Mouse (Mus musculus) lung, embryonic 15.5 days (tissue): ENCODE results near the gene Elp5. TPM values are rescaled to one million over a fixed set of nuclear protein-coding genes. Genes with fewer than 3 reads are reported as not detected.

Experiments
- ATAC-seq: fragments of 200-750 bp; cut with Nextera tagmentation; 2 replicates; pipeline ENCODE4 v1.8.0; 2017; ENCODE audit warnings: moderate number of reproducible peaks, borderline replicate concordance; ENCODE audit not compliant: low FRiP score, low TSS enrichment; ENCODE audit errors: extremely low read depth
- H3K27ac ChIP-seq: fragments of 300-500 bp; sonication (generic); 2 replicates; pipeline ENCODE4 v1.5.1; 2015; ENCODE audit warnings: moderate library complexity, mild to moderate bottlenecking, inconsistent platforms
- H3K27me3 ChIP-seq: fragments of 300-500 bp; sonication (generic); 2 replicates; pipeline ENCODE4 v1.6.1; 2015; ENCODE audit warnings: inconsistent platforms
- H3K36me3 ChIP-seq: fragments of 300-500 bp; sonication (generic); 2 replicates; pipeline ENCODE4 v1.6.1; 2015; ENCODE audit warnings: inconsistent platforms
- H3K4me1 ChIP-seq: fragments of 300-500 bp; sonication (generic); 2 replicates; pipeline ENCODE4 v1.6.1; 2015; ENCODE audit warnings: inconsistent platforms
- H3K4me2 ChIP-seq: fragments of 300-500 bp; sonication (generic); 2 replicates; pipeline ENCODE4 v1.6.1; 2015; ENCODE audit warnings: inconsistent platforms, mild to moderate bottlenecking, moderate library complexity
- H3K4me3 ChIP-seq: fragments of 300-500 bp; sonication (generic); 2 replicates; pipeline ENCODE4 v1.5.1; 2015; ENCODE audit warnings: mild to moderate bottlenecking, inconsistent platforms
- H3K9ac ChIP-seq: fragments of 300-500 bp; sonication (generic); 2 replicates; pipeline ENCODE4 v1.6.1; 2015; ENCODE audit warnings: inconsistent platforms
- H3K9me3 ChIP-seq: fragments of 300-500 bp; sonication (generic); 2 replicates; pipeline ENCODE4 v1.6.1; 2016; ENCODE audit warnings: inconsistent platforms
- WGBS: fragments of 180-500 bp; shearing (Covaris S2); methylation state at CpG from one replicate; pipeline ENCODE4 v1.1.7; 2015; 5-methylcytosine and 5-hydroxymethylcytosine counted together
- polyA plus RNA-seq: library from polyadenylated mRNA; unstranded; fragments of >200 nt; fragmentation: Nextera tagmentation; extraction: Ambion mirVana; gene quantifications from 2 replicates; pipeline ENCODE4 v1.2.1, GENCODE M21; 2015

The Elp5 gene
- polyA plus RNA-seq, 1 experiment from 2014 or later = 106 TPM

DNA sequence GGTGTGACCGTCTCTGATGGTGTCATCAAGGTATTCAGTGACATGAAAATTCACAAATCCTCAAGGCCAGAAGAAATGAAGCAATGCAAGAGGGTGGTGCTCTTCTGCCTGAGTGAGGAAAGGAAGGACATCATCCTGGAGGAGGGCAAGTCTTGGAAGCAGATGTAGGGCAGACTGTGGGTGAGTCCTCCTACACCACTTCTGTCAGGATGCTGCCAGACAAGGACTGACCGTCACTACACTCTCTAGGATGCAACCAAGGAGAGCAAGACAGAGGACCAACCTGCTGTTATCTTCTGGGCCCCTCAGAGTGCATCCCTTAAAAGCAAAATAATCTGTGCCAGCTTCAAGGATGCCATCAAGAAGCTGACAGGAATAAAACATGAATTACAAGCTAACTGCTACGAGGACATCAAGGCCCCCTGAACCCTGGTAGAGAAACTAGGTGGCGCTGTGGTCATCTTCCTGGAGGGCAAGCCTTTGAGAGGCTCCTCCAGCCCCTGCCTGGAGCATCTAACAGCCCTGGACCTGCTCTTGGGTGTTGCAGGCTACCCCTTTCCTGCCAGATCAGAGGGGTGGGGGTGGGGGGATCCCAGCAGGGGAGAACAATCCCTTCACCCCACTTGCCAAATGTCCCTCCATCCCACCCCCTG, 31.4 kb downstream of the Elp5 start:
- Histone ChIP-seq H3K9ac (no peak overlapping the region), H3K4me3 (no peak overlapping the region), H3K4me1 (peaks cover 36% of the 10 kb centered on the region), H3K27me3 (no peaks in the 10 kb centered on the region; the same call in 1 of the 2 replicates), H3K9me3 (no peaks in the 10 kb centered on the region), H3K36me3 (no peaks in the 10 kb centered on the region), H3K27ac (no peak overlapping the region), H3K4me2 (no peak overlapping the region)
- WGBS = 37% methylated on average over 4 of the region's 4 CpGs
- no peak for ATAC-seq

DNA sequence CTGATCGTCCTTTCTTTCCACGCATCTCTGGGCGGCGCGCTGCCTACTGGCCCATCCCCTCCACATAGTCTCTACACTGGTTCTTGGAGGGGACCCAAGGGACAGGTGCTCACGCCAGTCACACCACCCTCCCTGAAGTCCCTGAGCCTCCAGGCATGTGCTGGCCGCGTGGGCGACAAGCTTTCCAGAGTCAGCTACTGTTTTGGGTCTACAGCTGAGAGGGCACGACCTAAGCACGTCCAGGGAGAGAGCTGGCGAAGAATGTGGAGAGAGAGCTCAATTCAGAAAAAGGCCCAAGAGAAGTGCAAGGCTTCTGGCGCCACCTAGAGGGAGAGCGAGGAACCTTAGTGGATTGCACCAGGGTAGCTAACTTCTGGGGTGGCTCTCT, 33.6 kb downstream of the Elp5 start:
- Histone ChIP-seq H3K27ac (peak overlapping the region; percentile 88), H3K27me3 (no peaks in the 10 kb centered on the region; the same call in 1 of the 2 replicates), H3K9ac (peak overlapping the region; percentile 46; the same call in 1 of the 2 replicates), H3K4me3 (peak overlapping the region; percentile 50), H3K9me3 (no peaks in the 10 kb centered on the region), H3K4me2 (peak overlapping the region; percentile 71), H3K4me1 (peaks cover 37% of the 10 kb centered on the region), H3K36me3 (peaks cover 12% of the 10 kb centered on the region)
- peak; percentile 37 for ATAC-seq
- 2% methylated on average over 14 of the region's 14 CpGs for WGBS

DNA sequence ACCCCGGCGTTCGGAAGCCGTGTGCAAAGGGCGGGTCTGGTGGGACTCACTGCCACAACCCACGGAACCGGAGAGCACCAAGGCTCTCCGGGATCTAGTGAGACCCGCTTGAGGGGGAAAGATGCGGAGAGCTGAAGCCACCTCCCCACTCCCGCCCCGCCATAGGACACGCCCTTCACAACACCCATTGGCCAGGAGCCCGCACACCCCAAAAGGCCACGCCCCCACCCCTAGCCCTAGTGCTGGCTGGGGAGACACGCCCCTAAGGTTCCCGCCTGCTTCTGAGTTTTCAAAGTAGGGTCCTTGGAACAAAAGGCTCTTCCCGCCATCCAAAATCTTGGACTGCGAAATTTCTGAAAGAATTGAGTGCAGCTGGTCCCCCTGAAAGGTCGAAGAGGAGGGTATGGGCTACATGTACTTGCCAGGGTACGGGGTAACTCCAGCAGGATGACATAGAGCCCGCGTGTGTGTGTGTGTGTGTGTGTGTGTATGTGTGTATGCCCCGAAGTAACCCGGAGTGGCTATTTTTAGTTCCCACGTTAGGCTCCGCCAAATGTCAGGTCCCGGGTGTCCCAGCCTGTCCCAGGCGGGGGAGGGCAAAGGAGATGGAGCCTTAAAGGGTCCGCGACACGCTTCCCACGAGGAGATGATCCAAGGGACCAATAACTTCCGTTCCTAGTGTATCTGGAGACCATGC, 34.1 kb downstream of the Elp5 start, which contains the start of gene Slc2a4:
TSS of gene Slc2a4 (minus strand) at position 123 of the 697 bp plus-strand sequence.
- Histone ChIP-seq H3K4me3 (peak within 1 kb of the TSS; percentile 50), H3K9ac (peak within 1 kb of the TSS; percentile 46), H3K4me1 (peaks cover 37% of the 10 kb centered on the region), H3K4me2 (peak within 1 kb of the TSS; percentile 71), H3K9me3 (no peaks in the 10 kb centered on the region), H3K36me3 (peaks cover 12% of the 10 kb centered on the region), H3K27ac (peak within 1 kb of the TSS; percentile 88), H3K27me3 (no peaks in the 10 kb centered on the region; the same call in 1 of the 2 replicates)
- peak; percentile 93 for ATAC-seq
- 0% methylated on average over 34 of the region's 34 CpGs for WGBS

DNA sequence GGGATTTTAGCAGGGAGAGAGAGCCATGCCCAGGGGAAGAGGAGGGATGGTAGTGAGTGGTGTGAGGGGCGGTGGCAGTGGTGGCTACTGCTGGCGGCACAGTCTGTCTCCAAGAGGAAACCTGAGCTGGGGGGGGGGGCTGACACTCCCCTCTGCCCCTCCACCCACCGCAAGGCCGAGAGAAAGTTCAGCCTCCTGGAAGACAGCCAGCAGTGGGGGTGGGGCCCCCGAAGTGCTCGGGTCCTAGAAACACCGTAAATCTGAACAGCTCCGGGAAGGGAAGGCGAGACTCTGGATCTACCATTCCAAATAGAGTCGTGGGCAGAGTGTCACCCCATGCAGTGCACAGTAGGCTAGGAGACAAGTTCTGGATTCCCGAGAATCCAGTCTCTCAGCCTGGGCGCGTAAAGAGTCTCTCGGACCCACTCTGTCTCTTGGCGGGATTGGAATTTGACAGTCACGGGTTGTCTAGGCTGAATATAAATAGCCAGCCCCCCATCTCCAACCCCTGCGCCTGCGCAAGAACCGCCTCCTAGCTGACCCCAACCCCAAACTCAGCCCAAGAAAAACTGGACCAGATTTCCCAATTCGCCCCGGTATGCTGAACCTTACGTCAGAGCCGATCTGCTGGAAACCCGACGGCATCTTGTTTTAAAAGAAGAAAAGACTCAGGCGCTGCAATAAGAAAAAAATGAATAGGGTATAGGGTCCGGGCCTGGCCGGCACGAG, 34.8 kb downstream of the Elp5 start:
- peak; percentile 46 for ATAC-seq
- Histone ChIP-seq H3K4me3 (peak overlapping the region; percentile 50), H3K9me3 (no peaks in the 10 kb centered on the region), H3K36me3 (peaks cover 12% of the 10 kb centered on the region), H3K4me2 (peak overlapping the region; percentile 71), H3K27ac (peak overlapping the region; percentile 88), H3K4me1 (peaks cover 31% of the 10 kb centered on the region), H3K27me3 (no peaks in the 10 kb centered on the region; the same call in 1 of the 2 replicates), H3K9ac (peak overlapping the region; percentile 46)
- 1% methylated on average over 29 of the region's 29 CpGs for WGBS

DNA sequence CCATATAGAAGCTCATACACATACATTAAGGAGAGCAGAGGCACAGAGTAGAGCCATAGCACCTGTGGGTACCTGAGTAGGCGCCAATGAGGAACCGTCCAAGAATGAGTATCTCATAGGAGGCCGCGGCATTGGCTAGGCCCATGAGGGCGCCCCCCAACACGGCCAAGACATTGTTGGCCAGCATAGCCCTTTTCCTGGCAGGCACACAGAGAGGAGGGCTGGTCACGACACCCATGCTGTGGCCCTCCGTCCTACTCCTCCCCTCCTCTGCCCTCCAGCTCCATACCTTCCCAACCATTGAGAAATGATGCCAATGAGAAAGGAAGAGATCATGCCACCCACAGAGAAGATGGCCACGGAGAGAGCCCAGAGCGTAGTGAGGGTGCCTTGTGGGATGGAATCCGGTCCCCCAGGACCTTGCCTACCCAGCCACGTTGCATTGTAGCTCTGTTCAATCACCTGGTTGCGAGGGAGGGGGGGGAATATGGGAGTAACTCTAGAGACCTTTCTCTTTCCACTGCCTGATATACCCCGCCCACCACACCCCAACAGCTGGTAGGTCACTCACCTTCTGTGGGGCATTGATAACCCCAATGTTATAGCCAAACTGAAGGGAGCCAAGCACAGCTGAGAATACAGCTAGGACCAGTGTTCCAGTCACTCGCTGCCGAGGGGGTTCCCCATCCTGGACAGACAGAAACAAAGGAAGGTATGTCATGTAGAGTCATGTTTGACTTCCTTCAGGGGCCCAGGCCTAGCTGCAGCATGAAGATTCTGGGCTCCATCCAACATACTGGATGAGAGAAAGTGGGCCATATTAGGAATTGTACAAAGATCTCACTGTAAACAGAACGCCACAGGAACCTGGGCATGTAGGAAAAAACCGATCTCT, 36.1 kb downstream of the Elp5 start:
- H3K27ac ChIP-seq = 0 out of 2 replicates have a peak overlapping the region, but pooled peaks have one; percentile 88
- peak overlapping the region; percentile 71; the same call in 1 of the 2 replicates for H3K4me2 ChIP-seq
- peak overlapping the region; percentile 50; the same call in 1 of the 2 replicates for H3K4me3 ChIP-seq
- no peaks in the 10 kb centered on the region for H3K9me3 ChIP-seq
- peaks cover 12% of the 10 kb centered on the region for H3K36me3 ChIP-seq
- ATAC-seq = no peak
- H3K27me3 ChIP-seq = no peaks in the 10 kb centered on the region; the same call in 1 of the 2 replicates
- WGBS = 84% methylated on average over 18 of the region's 18 CpGs
- H3K9ac ChIP-seq = no peak overlapping the region
- peaks cover 29% of the 10 kb centered on the region for H3K4me1 ChIP-seq

DNA sequence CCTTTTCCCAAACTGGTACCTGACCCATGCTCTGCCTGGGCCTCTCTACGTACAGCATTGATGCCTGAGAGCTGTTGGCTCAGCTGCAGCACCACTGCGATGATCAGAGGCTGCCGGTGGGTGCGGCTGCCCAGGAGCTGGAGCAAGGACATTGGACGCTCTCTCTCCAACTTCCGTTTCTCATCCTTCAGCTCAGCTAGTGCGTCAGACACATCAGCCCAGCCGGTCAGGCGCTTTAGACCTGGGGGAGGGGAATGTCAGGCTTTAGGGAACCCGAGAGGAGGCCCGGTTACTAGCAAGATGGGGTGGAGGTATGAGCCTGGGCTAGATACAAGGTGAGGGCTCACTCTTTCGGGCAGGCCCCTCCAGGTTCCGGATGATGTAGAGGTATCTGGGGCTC, 37.1 kb downstream of the Elp5 start:
- no peaks in the 10 kb centered on the region; the same call in 1 of the 2 replicates for H3K27me3 ChIP-seq
- no peaks in the 10 kb centered on the region for H3K9me3 ChIP-seq
- 60% methylated on average over 13 of the region's 13 CpGs for WGBS
- no peak overlapping the region for H3K27ac ChIP-seq
- no peak overlapping the region for H3K9ac ChIP-seq
- no peak overlapping the region for H3K4me2 ChIP-seq
- H3K36me3 ChIP-seq = peaks cover 12% of the 10 kb centered on the region
- peaks cover 29% of the 10 kb centered on the region for H3K4me1 ChIP-seq
- no peak for ATAC-seq
- no peak overlapping the region for H3K4me3 ChIP-seq

DNA sequence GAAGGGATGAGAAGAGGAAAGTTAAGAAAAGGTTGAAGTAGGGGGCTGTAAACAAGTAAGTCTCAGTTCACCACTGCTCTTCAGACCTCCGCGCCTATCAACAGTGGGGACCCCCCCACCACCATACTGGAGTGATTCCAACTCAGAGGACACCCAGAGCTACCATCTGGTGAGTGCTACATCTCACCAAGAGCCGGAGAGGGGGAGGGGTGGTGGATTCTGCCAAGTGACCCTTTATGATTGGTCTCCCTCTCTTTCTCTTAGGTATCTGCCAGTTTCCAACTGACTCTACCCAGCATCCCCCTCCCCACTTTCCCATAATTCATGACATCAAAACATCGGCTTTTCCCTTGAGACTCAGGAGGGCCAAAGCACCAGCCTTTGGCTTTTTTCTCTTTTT, 41.4 kb downstream of the Elp5 start:
- H3K9ac ChIP-seq = no peak overlapping the region
- 65% methylated on average over 4 of the region's 4 CpGs for WGBS
- peaks cover 17% of the 10 kb centered on the region for H3K4me1 ChIP-seq
- H3K27ac ChIP-seq = no peak overlapping the region
- no peak overlapping the region for H3K4me2 ChIP-seq
- H3K9me3 ChIP-seq = no peaks in the 10 kb centered on the region
- H3K27me3 ChIP-seq = peaks cover 29% of the 10 kb centered on the region
- no peak overlapping the region for H3K4me3 ChIP-seq
- peaks cover 12% of the 10 kb centered on the region for H3K36me3 ChIP-seq
- ATAC-seq = no peak

DNA sequence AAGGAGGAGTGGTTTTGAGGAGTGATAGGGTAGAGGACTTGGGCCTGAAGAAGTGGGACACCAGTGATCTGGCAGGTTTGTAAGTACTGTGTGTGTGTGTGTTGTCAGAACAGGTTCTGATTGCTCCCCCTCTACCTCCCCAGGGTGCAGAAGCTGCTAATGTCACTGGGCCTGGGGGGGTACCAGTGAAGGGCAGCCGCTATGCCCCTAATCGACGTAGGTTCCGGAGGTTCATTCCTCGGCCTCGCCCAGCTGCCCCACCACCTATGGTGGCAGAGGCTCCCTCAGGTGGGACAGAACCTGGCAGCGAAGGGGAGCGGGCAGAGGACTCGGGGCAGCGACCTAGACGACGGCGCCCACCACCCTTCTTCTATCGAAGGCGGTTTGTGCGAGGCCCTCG, 42.6 kb downstream of the Elp5 start:
- Histone ChIP-seq H3K4me3 (no peak overlapping the region), H3K4me1 (peaks cover 28% of the 10 kb centered on the region), H3K9me3 (no peaks in the 10 kb centered on the region), H3K27ac (no peak overlapping the region), H3K4me2 (no peak overlapping the region), H3K27me3 (peaks cover 38% of the 10 kb centered on the region), H3K36me3 (peaks cover 7% of the 10 kb centered on the region), H3K9ac (no peak overlapping the region)
- ATAC-seq = no peak
- WGBS = 94% methylated on average over 17 of the region's 17 CpGs

DNA sequence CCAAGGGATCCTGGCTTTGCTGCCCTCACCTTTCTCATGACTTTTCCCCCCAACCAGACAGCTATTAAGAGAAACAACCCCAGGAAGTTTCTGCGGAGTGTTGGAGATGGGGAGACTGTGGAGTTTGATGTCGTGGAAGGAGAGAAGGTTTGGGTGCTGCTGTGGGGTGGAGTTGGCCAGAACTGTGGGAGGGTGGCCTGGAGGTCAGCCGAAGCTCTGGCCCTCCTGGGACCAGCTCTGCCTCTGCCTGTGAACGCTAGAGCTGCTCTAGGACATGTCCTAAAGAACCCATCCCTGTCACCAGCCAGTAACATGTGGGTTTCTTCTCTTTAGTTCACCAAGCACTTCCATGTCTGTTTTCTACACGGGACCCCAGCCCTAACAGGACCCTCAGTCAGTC, 43.1 kb downstream of the Elp5 start:
- no peak for ATAC-seq
- Histone ChIP-seq H3K9ac (no peak overlapping the region), H3K27me3 (peaks cover 40% of the 10 kb centered on the region), H3K9me3 (no peaks in the 10 kb centered on the region), H3K27ac (no peak overlapping the region), H3K36me3 (peaks cover 2% of the 10 kb centered on the region), H3K4me2 (no peak overlapping the region), H3K4me3 (no peak overlapping the region), H3K4me1 (peaks cover 34% of the 10 kb centered on the region)
- 63% methylated on average over 5 of the region's 5 CpGs for WGBS

DNA sequence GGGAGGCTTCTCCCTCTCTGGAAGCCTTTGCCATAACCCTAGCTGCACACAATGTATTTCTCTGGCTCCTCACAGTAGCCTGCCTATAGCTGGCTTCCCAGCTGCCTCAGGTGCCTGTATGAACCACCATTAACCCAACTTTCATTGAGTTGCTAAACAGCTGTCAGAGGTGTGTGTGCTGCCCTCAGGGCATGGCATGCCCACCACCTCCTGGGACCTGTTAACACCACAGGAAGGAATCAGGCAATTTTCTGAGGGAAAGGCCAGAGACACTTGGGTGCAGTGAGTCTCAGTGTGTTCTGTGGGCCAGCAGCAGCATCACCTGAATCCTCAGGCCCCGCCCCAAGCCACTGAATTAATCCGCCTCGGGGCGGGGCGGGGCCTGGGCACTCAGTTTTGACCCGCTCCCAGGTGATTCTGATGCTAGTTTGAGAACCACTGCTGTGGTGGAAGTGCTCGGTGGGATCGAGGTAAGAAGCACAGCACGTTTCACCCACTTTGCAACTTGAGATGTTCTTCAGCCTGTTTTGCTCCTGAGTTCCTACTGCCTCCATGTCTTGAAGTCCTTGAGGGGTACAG, 43.8 kb downstream of the Elp5 start:
- 23% methylated on average over 9 of the region's 9 CpGs for WGBS
- H3K4me3 ChIP-seq = no peak overlapping the region
- H3K9me3 ChIP-seq = no peaks in the 10 kb centered on the region
- H3K27ac ChIP-seq = no peak overlapping the region
- H3K27me3 ChIP-seq = peaks cover 40% of the 10 kb centered on the region
- ATAC-seq = no peak
- no peaks in the 10 kb centered on the region; the same call in 1 of the 2 replicates for H3K36me3 ChIP-seq
- H3K9ac ChIP-seq = no peak overlapping the region
- H3K4me1 ChIP-seq = peaks cover 34% of the 10 kb centered on the region
- H3K4me2 ChIP-seq = no peak overlapping the region

DNA sequence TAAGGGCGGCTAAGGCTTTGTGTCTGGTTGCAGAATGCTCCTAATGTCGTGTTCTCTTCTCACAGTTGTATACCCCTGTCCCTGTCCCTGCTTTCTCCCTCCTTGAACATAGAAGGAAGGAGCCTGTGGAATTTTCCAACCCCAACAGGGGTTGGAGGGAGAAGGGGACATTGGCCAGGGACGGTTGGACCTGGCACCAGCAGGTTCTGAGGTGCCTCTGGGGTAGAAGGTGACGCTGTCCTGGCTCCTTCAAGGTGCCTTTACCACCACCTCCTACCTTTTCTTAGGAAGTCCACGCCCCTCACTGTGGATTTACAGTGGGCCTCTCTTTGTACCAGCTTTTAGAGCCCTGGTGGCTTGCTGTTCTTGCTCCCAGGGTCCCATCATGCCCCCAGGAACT, 44.5 kb downstream of the Elp5 start:
- 64% methylated on average over 5 of the region's 5 CpGs for WGBS
- no peak for ATAC-seq
- Histone ChIP-seq H3K9ac (no peak overlapping the region), H3K4me3 (no peak overlapping the region), H3K4me2 (no peak overlapping the region), H3K27me3 (peaks cover 40% of the 10 kb centered on the region), H3K9me3 (no peaks in the 10 kb centered on the region), H3K4me1 (peaks cover 34% of the 10 kb centered on the region), H3K27ac (no peak overlapping the region), H3K36me3 (no peaks in the 10 kb centered on the region; the same call in 1 of the 2 replicates)
